Mouse (Mus musculus) kidney, adult 2 months (tissue): ENCODE measurements at regions not wholly inside any gene's neighbourhood (a gene's known extent, or its start where the extent isn't known, plus 50 kb on each side); places are given as distances from the start of the nearest gene placed in this dataset.

ENCODE experiments used
- DNase-seq: peaks from one replicate; pipeline ENCODE4 v3.0.0; 2021
- H3K27ac ChIP-seq: fragments of 200-500 bp; 2 replicates; pipeline ENCODE4 v1.5.1; 2012; ENCODE audit warnings: low read depth, low read length, control low read depth, inconsistent platforms; ENCODE audit not compliant: insufficient read depth
- H3K27me3 ChIP-seq: fragments of 200-500 bp; replicated peaks from 2 replicates; pipeline ENCODE4 v1.6.1; 2012; ENCODE audit warnings: mild to moderate bottlenecking, moderate library complexity, low read length, inconsistent platforms; ENCODE audit not compliant: control insufficient read depth, insufficient read depth
- H3K36me3 ChIP-seq: fragments of 200-500 bp; 2 replicates; pipeline ENCODE4 v1.6.1; 2012; ENCODE audit warnings: mild to moderate bottlenecking, moderate library complexity, low read length, inconsistent platforms; ENCODE audit not compliant: control insufficient read depth, insufficient read depth
- H3K4me1 ChIP-seq: fragments of 200-500 bp; 2 replicates; pipeline ENCODE4 v1.6.1; 2011; ENCODE audit warnings: low read length; ENCODE audit not compliant: control insufficient read depth, insufficient read depth
- H3K4me3 ChIP-seq: fragments of 200-500 bp; 2 replicates; pipeline ENCODE4 v1.5.1; 2011; ENCODE audit warnings: mild to moderate bottlenecking, low read depth, low read length, control low read depth; ENCODE audit not compliant: insufficient read depth
- CTCF ChIP-seq: fragments of 200-500 bp; conservative IDR thresholded peaks from 2 replicates; pipeline ENCODE4 v1.5.1; 2011; ENCODE audit warnings: low read depth, mild to moderate bottlenecking, control low read depth, low read length, moderate library complexity, mixed read lengths; ENCODE audit not compliant: insufficient read depth, insufficient read length
- POLR2A ChIP-seq: fragments of 200-500 bp; IDR thresholded peaks from one replicate; pipeline ENCODE4 v1.6.1; 2011; ENCODE audit warnings: low read depth, low read length, control low read depth
- WGBS: fragments of 180-500 bp; shearing (Covaris S2); methylation state at CpG from one replicate; pipeline ENCODE4 v1.1.7; 2018; 5-methylcytosine and 5-hydroxymethylcytosine counted together

DNA sequence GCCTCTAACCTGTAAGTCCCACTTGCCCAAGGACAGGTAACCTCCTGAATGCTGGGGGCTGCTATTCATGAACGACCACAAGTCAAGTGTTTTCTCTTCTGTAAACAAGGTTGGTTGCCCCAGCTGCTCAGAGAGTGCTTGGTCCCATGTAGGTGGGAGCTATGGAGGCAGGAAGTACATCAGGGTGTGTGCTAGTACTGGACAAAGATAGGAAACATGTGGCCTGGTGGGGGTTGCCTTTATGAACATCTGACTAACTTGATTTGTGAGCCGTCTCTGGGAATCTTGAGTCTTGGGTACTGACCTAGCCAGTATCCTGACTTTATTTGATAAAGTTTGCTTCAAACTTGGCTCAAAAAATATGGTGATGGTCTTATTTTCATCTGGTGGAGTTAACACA lies 121.3 kb upstream of the Dhrs4 start:
- TF ChIP-seq CTCF (no peak), POLR2A (no peak)
- Histone ChIP-seq H3K4me1 (no peaks in the 10 kb centered on the region), H3K27me3 (no peaks in the 10 kb centered on the region), H3K27ac (no peak overlapping the region), H3K36me3 (no peaks in the 10 kb centered on the region), H3K4me3 (no peak overlapping the region)
- DNase-seq, result no peak
- 71% methylated on average over 2 of the region's 2 CpGs for WGBS

GRCm38 (mm10) chr14:55358429-55358828 lies 120.1 kb upstream of the Dhrs4 start:
- no peak overlapping the region for H3K27ac ChIP-seq
- no peaks in the 10 kb centered on the region for H3K36me3 ChIP-seq
- H3K4me1 ChIP-seq, result no peaks in the 10 kb centered on the region
- H3K4me3 ChIP-seq, result no peak overlapping the region
- no peaks in the 10 kb centered on the region for H3K27me3 ChIP-seq
- WGBS, result 87% methylated on average over 2 of the region's 2 CpGs
- TF ChIP-seq CTCF (no peak), POLR2A (no peak)
- DNase-seq, result no peak

GRCm38 (mm10) chr14:55362316-55362715 lies 116.2 kb upstream of the Dhrs4 start:
- Histone ChIP-seq H3K36me3 (no peaks in the 10 kb centered on the region), H3K27ac (no peak overlapping the region), H3K4me1 (no peaks in the 10 kb centered on the region), H3K4me3 (no peak overlapping the region), H3K27me3 (no peaks in the 10 kb centered on the region)
- no peak for DNase-seq
- 71% methylated on average over 4 of the region's 4 CpGs for WGBS
- no peak for TF ChIP-seq POLR2A
- no peak for TF ChIP-seq CTCF

DNA sequence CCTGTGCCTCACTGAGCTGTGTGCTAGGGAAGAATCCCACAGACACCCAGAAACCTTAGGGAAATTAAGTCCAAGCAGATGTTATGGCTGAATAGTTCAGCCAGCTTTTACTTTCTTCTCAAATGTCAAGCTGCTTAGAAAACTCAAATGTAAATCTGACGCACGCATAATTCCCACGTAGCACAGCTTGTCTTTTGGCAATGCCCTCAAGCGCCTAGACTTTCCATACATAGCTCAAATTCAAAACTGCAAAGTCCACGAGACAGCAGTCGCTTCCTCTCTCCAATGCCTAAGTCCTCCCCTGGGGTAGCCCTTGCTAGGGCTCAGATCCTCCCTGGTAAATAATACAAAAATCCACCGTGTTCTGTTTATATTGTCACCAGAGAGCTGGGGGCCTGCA lies 115.8 kb upstream of the Dhrs4 start:
- no peak overlapping the region for H3K4me3 ChIP-seq
- no peaks in the 10 kb centered on the region for H3K4me1 ChIP-seq
- no peaks in the 10 kb centered on the region for H3K27me3 ChIP-seq
- H3K36me3 ChIP-seq, result no peaks in the 10 kb centered on the region
- no peak for DNase-seq
- no peak overlapping the region for H3K27ac ChIP-seq
- WGBS, result 53% methylated on average over 7 of the region's 7 CpGs
- TF ChIP-seq CTCF (no peak), POLR2A (no peak)

DNA sequence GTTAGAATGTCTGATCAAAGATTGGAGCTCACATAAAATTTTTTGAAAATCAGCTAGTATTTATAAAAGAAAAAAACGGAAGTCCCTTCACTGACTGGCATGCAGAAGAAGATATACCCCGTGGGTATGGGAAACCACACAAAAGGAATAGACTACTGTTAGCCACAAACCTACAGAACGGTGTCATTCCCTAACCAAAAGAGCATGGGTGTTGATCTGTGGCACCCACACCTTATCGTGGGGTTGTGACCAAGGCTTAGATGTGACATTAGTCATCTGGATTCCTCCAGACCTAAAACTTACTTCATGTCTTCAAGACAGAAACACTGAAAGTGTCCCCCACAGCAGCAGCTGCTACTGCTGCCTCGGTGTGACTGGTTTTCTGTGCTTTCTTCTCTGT lies 108.2 kb upstream of the Dhrs4 start:
- Histone ChIP-seq H3K27me3 (no peaks in the 10 kb centered on the region; the same call in 1 of the 2 replicates), H3K27ac (no peak overlapping the region), H3K4me1 (no peaks in the 10 kb centered on the region), H3K4me3 (no peak overlapping the region), H3K36me3 (no peaks in the 10 kb centered on the region)
- TF ChIP-seq POLR2A (no peak), CTCF (no peak)
- WGBS, result 79% methylated on average over 5 of the region's 5 CpGs
- DNase-seq, result no peak

DNA sequence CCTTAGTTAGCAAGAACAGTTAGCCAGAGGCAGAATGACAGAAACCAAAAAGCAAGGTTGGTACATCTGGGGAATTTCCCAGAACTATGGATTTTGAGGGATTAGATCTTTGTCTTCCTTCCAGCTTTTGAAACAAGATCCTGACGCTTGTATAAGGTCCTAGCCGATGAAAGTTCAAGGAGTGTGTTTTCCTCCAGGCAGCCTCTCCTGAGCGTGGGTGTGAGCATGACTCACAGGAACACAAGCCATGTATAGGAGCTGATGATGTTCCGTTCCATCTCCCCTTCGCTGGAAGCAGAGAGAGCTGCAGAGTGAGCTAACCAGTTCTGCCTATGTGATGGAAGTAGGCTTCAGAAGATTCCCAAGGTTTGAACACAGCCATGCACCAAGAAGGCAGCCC lies 105.6 kb upstream of the Dhrs4 start:
- TF ChIP-seq CTCF (no peak), POLR2A (no peak)
- no peak overlapping the region for H3K4me3 ChIP-seq
- no peak for DNase-seq
- no peaks in the 10 kb centered on the region for H3K36me3 ChIP-seq
- H3K27ac ChIP-seq, result no peak overlapping the region
- WGBS, result 76% methylated on average over 5 of the region's 5 CpGs
- H3K4me1 ChIP-seq, result no peaks in the 10 kb centered on the region
- no peaks in the 10 kb centered on the region; the same call in 1 of the 2 replicates for H3K27me3 ChIP-seq

GRCm38 (mm10) chr14:55386773-55387172 lies 91.8 kb upstream of the Dhrs4 start:
- H3K4me3 ChIP-seq, result no peak overlapping the region
- no peak for TF ChIP-seq CTCF
- 28% methylated on average over 6 of the region's 6 CpGs for WGBS
- no peaks in the 10 kb centered on the region for H3K36me3 ChIP-seq
- peak; percentile 2 for DNase-seq
- H3K27me3 ChIP-seq, result no peaks in the 10 kb centered on the region
- no peaks in the 10 kb centered on the region for H3K4me1 ChIP-seq
- no peak overlapping the region for H3K27ac ChIP-seq

- no peak for DNase-seq
- no peak overlapping the region for H3K27ac ChIP-seq
- no peak for TF ChIP-seq POLR2A
- TF ChIP-seq CTCF, result no peak
- WGBS, result 39% methylated on average over 6 of the region's 6 CpGs
- H3K27me3 ChIP-seq, result no peaks in the 10 kb centered on the region
- no peaks in the 10 kb centered on the region for H3K36me3 ChIP-seq
- no peaks in the 10 kb centered on the region for H3K4me1 ChIP-seq
- H3K4me3 ChIP-seq, result no peak overlapping the region
Measured at GRCm38 (mm10) chr14:55387378-55387777, 91.2 kb upstream of the Dhrs4 start.
